In the genomic region with DNA sequence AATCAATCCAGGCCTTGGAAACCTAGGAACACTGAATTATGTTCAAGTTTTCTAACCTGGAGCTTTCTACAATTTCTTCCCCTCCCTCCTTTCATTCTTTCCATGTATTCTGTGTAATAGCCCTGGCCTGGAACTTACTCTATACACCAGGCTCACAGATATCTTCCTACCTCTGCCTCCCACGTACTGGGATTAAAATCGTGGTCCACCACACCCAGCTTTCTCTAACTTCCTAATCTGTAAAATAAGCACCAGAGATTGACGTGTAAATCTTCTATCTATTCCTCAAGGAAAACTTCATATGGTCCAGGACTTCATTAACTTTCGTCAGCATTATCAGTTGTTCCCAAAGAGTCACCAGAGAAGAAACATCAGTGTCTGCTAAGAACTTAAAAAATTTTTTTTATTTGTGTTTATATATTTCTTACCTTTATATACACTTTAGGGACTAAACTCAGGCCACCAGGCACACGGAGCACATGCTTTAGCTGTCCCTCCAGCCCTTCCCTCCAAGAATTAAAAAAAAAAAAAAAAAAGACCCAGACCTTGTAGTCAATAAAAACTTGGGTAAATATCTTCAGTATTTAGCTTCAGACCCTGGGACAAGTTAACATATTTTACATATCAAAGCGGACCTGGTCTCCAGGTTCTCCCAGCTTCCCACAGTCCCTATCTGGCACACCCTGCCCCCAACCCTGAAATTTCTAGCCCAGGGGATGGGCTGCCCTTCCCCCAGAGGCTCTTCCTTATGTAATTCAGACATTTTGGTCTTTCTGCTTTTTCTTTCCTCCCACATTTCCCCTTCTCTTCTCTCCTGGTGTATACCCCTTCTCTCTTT, we compare ENCODE assay signal across 8 mouse cellular contexts. TPM values are rescaled to one million over a fixed set of nuclear protein-coding genes. Genes with fewer than 3 reads are reported as not detected.
DNase-seq lines count a peak whose midpoint lies in the region; ATAC-seq lines count a peak whose summit lies in the region.

No protein-coding gene starts in this region.

- DNase-seq in heart, postnatal 36 days = no peak
- DNase-seq in adipocyte (ENCODE audit: low spot score) = peak; percentile 52
- DNase-seq in cerebellum, adult 11-12 months = no peak
- no peak for DNase-seq in adrenal gland, postnatal 10 days
- DNase-seq in urinary bladder, postnatal 36 days (ENCODE audit: low spot score in 2 of 2) = no peak

- no peaks in the 10 kb centered on the region for H3K36me3 ChIP-seq in heart, embryonic 15.5 days
- no peaks in the 10 kb centered on the region for H3K36me3 ChIP-seq in heart, embryonic 16.5 days (ENCODE audit: control insufficient read depth, insufficient read depth)

- H3K4me2 ChIP-seq in heart, embryonic 15.5 days = peak overlapping the region; percentile 79
- peak overlapping the region; percentile 88 for H3K4me2 ChIP-seq in heart, embryonic 16.5 days (ENCODE audit: low read depth, low read length)

- peak overlapping the region; percentile 66 for H3K9ac ChIP-seq in heart, embryonic 15.5 days
- H3K9ac ChIP-seq in heart, embryonic 16.5 days (ENCODE audit: low read length) = peak overlapping the region; percentile 75

- peak overlapping the region; percentile 79 for H3K27ac ChIP-seq in heart, embryonic 15.5 days
- peak overlapping the region; percentile 82 for H3K27ac ChIP-seq in heart, embryonic 16.5 days (ENCODE audit: low read length)

- intact Hi-C loops in heart, postnatal 36 days (cut with DNase I) = loop anchor here (5.0 to 10.0 kb wide), 7 partner anchors 50 to 1868 kb away; a partner anchor contains a TSS

- WGBS in heart, embryonic 15.5 days = 13% methylated on average over 6 of the region's 6 CpGs
- WGBS in heart, embryonic 16.5 days = 19% methylated on average over 6 of the region's 6 CpGs

- H3K9me3 ChIP-seq in heart, embryonic 15.5 days (replicated peaks) = no peaks in the 10 kb centered on the region
- no peaks in the 10 kb centered on the region for H3K9me3 ChIP-seq in heart, embryonic 16.5 days (replicated peaks; ENCODE audit: control insufficient read depth, low read length)

- no peaks in the 10 kb centered on the region for H3K27me3 ChIP-seq in heart, embryonic 15.5 days
- no peaks in the 10 kb centered on the region for H3K27me3 ChIP-seq in heart, embryonic 16.5 days (ENCODE audit: control insufficient read depth, insufficient read depth, low read length)

- ATAC-seq in heart, embryonic 15.5 days (replicated peaks; ENCODE audit: insufficient number of reproducible peaks, insufficient read depth, low FRiP score, low read depth) = no peak
- no peak for ATAC-seq in heart, embryonic 16.5 days (replicated peaks; ENCODE audit: extremely low read depth, insufficient read depth, low FRiP score)
- peak; percentile 2 for ATAC-seq in megakaryocyte progenitor cell, adult 5-6 weeks (replicated peaks; ENCODE audit: poor library complexity)

- peak overlapping the region; percentile 57 for H3K4me3 ChIP-seq in heart, embryonic 15.5 days
- peak overlapping the region; percentile 57 for H3K4me3 ChIP-seq in heart, embryonic 16.5 days (ENCODE audit: low read length)

- H3K4me1 ChIP-seq in heart, embryonic 15.5 days (replicated peaks) = peaks cover 32% of the 10 kb centered on the region
- peaks cover 13% of the 10 kb centered on the region for H3K4me1 ChIP-seq in heart, embryonic 16.5 days (ENCODE audit: control insufficient read depth, insufficient read depth, low read length)

RNA-seq across cellular contexts. Expression of a gene that starts 1.0 kb away (rescaled TPM):
- polyA plus RNA-seq in heart, embryonic 15.5 days (2015; fragmentation: Nextera tagmentation; extraction: Ambion mirVana) = 48.2 and 53.2 TPM in 2 replicates
- 10 to 100 TPM; 61.5 to 67.6 TPM for total RNA-seq in heart, postnatal 36 days (2021)
- polyA plus RNA-seq in heart, embryonic 16.5 days (2015; fragmentation: Nextera tagmentation; extraction: Ambion mirVana) = 48.7 and 49.1 TPM in 2 replicates
- total RNA-seq in megakaryocyte progenitor cell, adult 5-6 weeks (2015) = 492 and 526 TPM in 2 replicates
- 951 and 1,054 TPM in 2 replicates for total RNA-seq in megakaryocyte progenitor cell, adult 5-6 weeks (2017)
- total RNA-seq in adrenal gland, postnatal 10 days (2021) = 100 to 1,000 TPM; 294 to 310 TPM

RNA-seq across cellular contexts. Expression of a gene that starts 6.9 kb away (rescaled TPM):
- 2.0 and 2.2 TPM in 2 replicates for polyA plus RNA-seq in heart, embryonic 15.5 days (2015; fragmentation: Nextera tagmentation; extraction: Ambion mirVana)
- 1 to 10 TPM; 3.1 to 4.8 TPM for total RNA-seq in heart, postnatal 36 days (2021)
- polyA plus RNA-seq in heart, embryonic 16.5 days (2015; fragmentation: Nextera tagmentation; extraction: Ambion mirVana) = 1.4 and 1.8 TPM in 2 replicates
- 105 and 131 TPM in 2 replicates for total RNA-seq in megakaryocyte progenitor cell, adult 5-6 weeks (2015)
- total RNA-seq in megakaryocyte progenitor cell, adult 5-6 weeks (2017) = 118 and 137 TPM in 2 replicates
- 10 to 100 TPM; 38.0 to 43.5 TPM for total RNA-seq in adrenal gland, postnatal 10 days (2021)

RNA-seq across cellular contexts. Expression of a gene that starts 8.3 kb away (rescaled TPM):
- 1.2 and 1.6 TPM in 2 replicates for polyA plus RNA-seq in heart, embryonic 15.5 days (2015; fragmentation: Nextera tagmentation; extraction: Ambion mirVana)
- total RNA-seq in heart, postnatal 36 days (2021) = 1 to 10 TPM; 2.9 to 4.6 TPM
- polyA plus RNA-seq in heart, embryonic 16.5 days (2015; fragmentation: Nextera tagmentation; extraction: Ambion mirVana) = 1.2 and 1.8 TPM in 2 replicates
- total RNA-seq in megakaryocyte progenitor cell, adult 5-6 weeks (2015) = 1.9 and 3.4 TPM in 2 replicates
- total RNA-seq in megakaryocyte progenitor cell, adult 5-6 weeks (2017) = 229 and 1,060 TPM in 2 replicates
- total RNA-seq in adrenal gland, postnatal 10 days (2021) = 10 to 100 TPM; 47.4 to 49.2 TPM

RNA-seq across cellular contexts. Expression of a gene that starts 8.4 kb away (rescaled TPM):
- 0.97 and 1.5 TPM in 2 replicates for polyA plus RNA-seq in heart, embryonic 15.5 days (2015; fragmentation: Nextera tagmentation; extraction: Ambion mirVana)
- 10 to 100 TPM; 13.1 to 14.6 TPM for total RNA-seq in heart, postnatal 36 days (2021)
- polyA plus RNA-seq in heart, embryonic 16.5 days (2015; fragmentation: Nextera tagmentation; extraction: Ambion mirVana) = 0.37 and 2.4 TPM in 2 replicates
- 321 and 327 TPM in 2 replicates for total RNA-seq in megakaryocyte progenitor cell, adult 5-6 weeks (2015)
- 466 and 575 TPM in 2 replicates for total RNA-seq in megakaryocyte progenitor cell, adult 5-6 weeks (2017)
- 100 to 1,000 TPM; 168 to 215 TPM for total RNA-seq in adrenal gland, postnatal 10 days (2021)

RNA-seq across cellular contexts. Expression of a gene that starts 11.2 kb away (rescaled TPM):
- 4.3 and 4.6 TPM in 2 replicates for polyA plus RNA-seq in heart, embryonic 15.5 days (2015; fragmentation: Nextera tagmentation; extraction: Ambion mirVana)
- 10 to 100 TPM; 38.1 to 41.0 TPM for total RNA-seq in heart, postnatal 36 days (2021)
- polyA plus RNA-seq in heart, embryonic 16.5 days (2015; fragmentation: Nextera tagmentation; extraction: Ambion mirVana) = 4.2 and 5.1 TPM in 2 replicates
- 285 and 322 TPM in 2 replicates for total RNA-seq in megakaryocyte progenitor cell, adult 5-6 weeks (2015)
- 1,174 and 1,244 TPM in 2 replicates for total RNA-seq in megakaryocyte progenitor cell, adult 5-6 weeks (2017)
- total RNA-seq in adrenal gland, postnatal 10 days (2021) = 100 to 1,000 TPM; 395 to 462 TPM

Comparison
In these comparisons a context has a peak if more than half of its experiments do, and no peak if none do; other contexts are left out.
1. RNA of a gene that starts 1.0 kb away (total RNA-seq): 492 to 1,054 TPM in megakaryocyte progenitor cell, adult 5-6 weeks and 294 to 310 TPM in adrenal gland, postnatal 10 days; 61.5 to 67.6 TPM in heart, postnatal 36 days; every median in the first group is over 4 times any median in the second.
2. RNA of a gene that starts 6.9 kb away (total RNA-seq): 105 to 137 TPM in megakaryocyte progenitor cell, adult 5-6 weeks and 38.0 to 43.5 TPM in adrenal gland, postnatal 10 days; 3.1 to 4.8 TPM in heart, postnatal 36 days; every median in the first group is over 4 times any median in the second.